Mouse (Mus musculus) lung, postnatal 0 days (tissue): Measurements from ENCODE around the gene Acot6. TPM values are rescaled to one million over a fixed set of nuclear protein-coding genes. Genes with fewer than 3 reads are reported as not detected.

Source experiments
- ATAC-seq: fragments of 200-750 bp; cut with Nextera tagmentation; 2 replicates; pipeline ENCODE4 v1.8.0; 2017; ENCODE audit warnings: moderate library complexity
- DNase-seq: peaks from one replicate; pipeline ENCODE4 v3.0.0-alpha.2; 2016; ENCODE audit warnings: low spot score
- H3K27ac ChIP-seq: fragments of 300-500 bp; sonication (generic); 2 replicates; pipeline ENCODE4 v1.5.1; 2014; ENCODE audit warnings: antibody characterized with exemption, mild to moderate bottlenecking, low read length, mixed read lengths
- H3K27me3 ChIP-seq: fragments of 300-500 bp; sonication (generic); replicated peaks from 2 replicates; pipeline ENCODE4 v1.6.1; 2014; ENCODE audit warnings: low read length, mixed read lengths; ENCODE audit not compliant: insufficient read depth
- H3K36me3 ChIP-seq: fragments of 300-500 bp; sonication (generic); 2 replicates; pipeline ENCODE4 v1.6.1; 2014; ENCODE audit warnings: low read length, mixed read lengths; ENCODE audit not compliant: insufficient read depth
- H3K4me1 ChIP-seq: fragments of 300-500 bp; sonication (generic); 2 replicates; pipeline ENCODE4 v1.6.1; 2014; ENCODE audit warnings: antibody characterized with exemption, low read depth, low read length, mixed read lengths; ENCODE audit not compliant: insufficient read depth
- H3K4me2 ChIP-seq: fragments of 300-500 bp; sonication (generic); replicated peaks from 2 replicates; pipeline ENCODE4 v1.6.1; 2014; ENCODE audit warnings: low read depth, mild to moderate bottlenecking, low read length, moderate library complexity, mixed read lengths
- H3K4me3 ChIP-seq: fragments of 300-500 bp; sonication (generic); 2 replicates; pipeline ENCODE4 v1.5.1; 2014; ENCODE audit warnings: low read depth, low read length
- H3K9ac ChIP-seq: fragments of 300-500 bp; sonication (generic); replicated peaks from 2 replicates; pipeline ENCODE4 v1.6.1; 2014; ENCODE audit warnings: low read depth, mild to moderate bottlenecking
- H3K9me3 ChIP-seq: fragments of 300-500 bp; sonication (generic); 2 replicates; pipeline ENCODE4 v1.6.1; 2016; ENCODE audit warnings: low read length, mixed read lengths
- CTCF ChIP-seq: IDR thresholded peaks from 2 replicates; pipeline ENCODE4 v1.5.1; 2016; ENCODE audit warnings: antibody characterized with exemption, mild to moderate bottlenecking
- EP300 ChIP-seq: IDR thresholded peaks from 2 replicates; pipeline ENCODE4 v1.6.1; 2016; ENCODE audit warnings: antibody characterized with exemption, mild to moderate bottlenecking, control low read depth
- WGBS: fragments of 180-500 bp; shearing (Covaris S2); extraction: QIAGEN DNeasy Blood & Tissue Kit; methylation state at CpG from one replicate; pipeline ENCODE4 v1.1.7; 2014; 5-methylcytosine and 5-hydroxymethylcytosine counted together
- polyA plus RNA-seq: library from polyadenylated mRNA; unstranded; fragments of >200 nt; fragmentation: Nextera tagmentation; extraction: Ambion mirVana; gene quantifications from 2 replicates; pipeline ENCODE4 v1.2.1, GENCODE M21; 2015

The Acot6 gene
- polyA plus RNA-seq, 1 experiment from 2014 or later: 1.1 TPM

DNA sequence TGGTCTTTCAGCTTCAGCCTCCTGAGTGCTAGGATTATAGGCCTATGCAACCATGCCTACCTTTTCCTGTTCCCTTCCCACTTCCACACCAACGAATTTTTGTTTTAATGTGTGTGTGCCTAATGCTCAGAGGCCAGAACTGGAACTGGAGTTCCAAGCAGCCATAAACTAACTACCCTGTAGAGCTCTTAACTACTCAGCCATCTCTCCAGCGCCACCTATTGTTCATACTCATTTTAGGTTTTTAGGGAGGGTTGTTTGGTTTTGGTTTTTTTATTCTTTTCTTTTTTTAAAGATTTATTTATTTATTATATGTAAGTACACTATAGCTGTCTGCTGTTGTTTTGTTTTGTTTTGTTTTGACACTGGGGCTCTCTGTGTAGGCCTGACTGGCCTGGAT is 39.5 kb upstream of the Acot6 start:
- Histone ChIP-seq H3K27me3 (no peaks in the 10 kb centered on the region), H3K9me3 (no peaks in the 10 kb centered on the region), H3K4me1 (no peaks in the 10 kb centered on the region), H3K4me2 (no peak overlapping the region), H3K27ac (no peak overlapping the region), H3K9ac (no peak overlapping the region), H3K36me3 (no peaks in the 10 kb centered on the region), H3K4me3 (no peak overlapping the region)
- WGBS: 25% methylated on average over 2 of the region's 2 CpGs
- DNase-seq: peak; percentile 69
- ATAC-seq: no peak
- TF ChIP-seq EP300 (no peak), CTCF (peak; percentile 69)

DNA sequence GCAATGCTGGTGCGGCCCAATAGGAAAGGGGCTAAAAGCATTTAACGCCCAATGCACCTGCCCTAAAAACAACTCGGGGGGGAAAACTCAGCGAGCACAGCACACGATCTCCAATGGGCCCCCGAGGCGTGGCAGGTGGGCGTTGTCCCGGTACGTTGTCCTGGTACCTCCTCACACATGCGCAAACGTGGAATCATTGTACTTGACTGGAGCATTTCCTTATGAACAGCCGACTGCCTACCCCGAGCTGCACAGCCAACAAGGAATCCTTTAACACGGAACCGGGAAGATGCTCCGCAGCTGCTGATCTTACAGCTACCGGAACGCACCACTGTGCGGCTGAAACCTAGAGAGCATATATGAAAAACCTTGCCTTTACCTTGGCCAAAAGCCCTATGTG is 38.1 kb upstream of the Acot6 start:
- WGBS: 92% methylated on average over 20 of the region's 20 CpGs
- no peaks in the 10 kb centered on the region for H3K27me3 ChIP-seq
- H3K4me2 ChIP-seq: no peak overlapping the region
- H3K9ac ChIP-seq: no peak overlapping the region
- no peak overlapping the region for H3K27ac ChIP-seq
- no peak overlapping the region for H3K4me3 ChIP-seq
- no peak for ATAC-seq
- DNase-seq: no peak
- H3K4me1 ChIP-seq: no peaks in the 10 kb centered on the region
- H3K36me3 ChIP-seq: no peaks in the 10 kb centered on the region
- H3K9me3 ChIP-seq: no peaks in the 10 kb centered on the region
- TF ChIP-seq EP300 (no peak), CTCF (no peak)

DNA sequence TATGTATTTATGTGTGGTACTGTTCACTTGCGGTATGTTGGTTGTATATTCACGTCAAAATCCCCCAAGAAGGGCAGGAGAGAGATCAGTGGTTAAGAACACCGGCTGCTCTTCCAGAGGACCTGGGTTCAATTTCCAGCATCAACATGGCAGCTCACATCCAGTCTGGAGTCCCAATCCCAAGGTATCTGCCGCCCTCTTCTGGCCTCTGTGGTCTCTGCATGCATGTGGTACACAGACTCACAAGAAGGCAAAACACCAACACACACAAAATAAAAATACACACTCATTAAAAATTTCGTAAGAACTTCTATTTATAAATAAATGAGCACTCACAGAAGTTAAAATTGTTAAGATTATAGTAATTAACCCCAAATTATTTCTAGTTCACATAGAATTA is 37.2 kb upstream of the Acot6 start:
- no peaks in the 10 kb centered on the region for H3K4me1 ChIP-seq
- WGBS: 73% methylated on average over 5 of the region's 5 CpGs
- H3K9ac ChIP-seq: no peak overlapping the region
- TF ChIP-seq CTCF: peak; percentile 50
- TF ChIP-seq EP300: no peak
- H3K27ac ChIP-seq: no peak overlapping the region
- DNase-seq: no peak
- no peaks in the 10 kb centered on the region for H3K36me3 ChIP-seq
- no peaks in the 10 kb centered on the region for H3K9me3 ChIP-seq
- ATAC-seq: no peak
- no peak overlapping the region for H3K4me3 ChIP-seq
- H3K27me3 ChIP-seq: 0 out of 2 replicates have a peak, but pooled peaks cover under 1% of the 10 kb centered on the region
- H3K4me2 ChIP-seq: no peak overlapping the region

DNA sequence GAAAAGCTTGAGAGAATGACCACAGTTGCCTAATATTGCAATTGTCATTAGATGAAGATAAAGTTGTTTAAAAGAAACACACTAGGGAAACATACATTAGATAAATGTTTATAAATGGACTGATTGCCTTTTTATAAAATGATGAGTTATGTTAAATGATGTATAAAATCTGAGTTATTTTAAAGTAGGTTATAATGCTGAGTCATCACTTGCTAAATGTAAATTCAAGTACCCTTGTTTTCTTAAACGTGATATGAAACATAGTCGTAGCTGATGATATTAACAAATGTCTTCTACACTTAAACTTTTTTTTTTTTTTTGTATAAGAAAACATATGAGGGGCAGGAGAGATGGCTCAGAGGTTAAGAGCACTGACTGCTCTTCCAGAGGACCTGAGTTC is 36.6 kb upstream of the Acot6 start:
- no peak overlapping the region for H3K9ac ChIP-seq
- DNase-seq (no peak), ATAC-seq (no peak)
- TF ChIP-seq EP300 (no peak), CTCF (no peak)
- 66% methylated on average over 2 of the region's 2 CpGs for WGBS
- no peak overlapping the region for H3K4me2 ChIP-seq
- H3K9me3 ChIP-seq: no peaks in the 10 kb centered on the region
- H3K4me3 ChIP-seq: no peak overlapping the region
- H3K36me3 ChIP-seq: no peaks in the 10 kb centered on the region
- no peak overlapping the region for H3K27ac ChIP-seq
- H3K27me3 ChIP-seq: 0 out of 2 replicates have a peak, but pooled peaks cover 5% of the 10 kb centered on the region
- no peaks in the 10 kb centered on the region for H3K4me1 ChIP-seq

DNA sequence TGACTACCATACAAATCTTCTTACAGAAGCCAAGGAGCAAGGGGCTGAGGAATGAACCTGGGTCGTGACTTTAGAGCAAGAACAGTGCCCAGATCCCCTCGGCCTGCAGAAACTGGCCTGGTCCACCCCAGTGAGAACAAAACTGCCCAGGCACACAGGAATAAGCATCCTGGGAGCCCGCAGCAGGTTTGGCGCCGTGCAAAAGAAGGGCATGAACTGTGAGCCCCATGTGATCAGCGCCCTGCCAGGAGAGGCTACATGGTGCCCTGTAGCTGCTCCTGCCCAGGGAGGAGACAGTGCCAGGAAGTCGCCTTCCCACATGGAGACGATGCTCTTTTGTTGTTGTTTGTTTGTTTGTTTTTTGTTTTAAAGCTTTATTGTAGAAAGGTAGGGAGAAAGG is 35.8 kb upstream of the Acot6 start:
- Histone ChIP-seq H3K9me3 (no peaks in the 10 kb centered on the region), H3K4me1 (no peaks in the 10 kb centered on the region), H3K27me3 (0 out of 2 replicates have a peak, but pooled peaks cover 8% of the 10 kb centered on the region), H3K36me3 (no peaks in the 10 kb centered on the region), H3K4me2 (no peak overlapping the region), H3K9ac (no peak overlapping the region), H3K27ac (no peak overlapping the region), H3K4me3 (no peak overlapping the region)
- WGBS: 72% methylated on average over 8 of the region's 8 CpGs
- DNase-seq: no peak
- ATAC-seq: no peak
- TF ChIP-seq EP300 (no peak), CTCF (no peak)

DNA sequence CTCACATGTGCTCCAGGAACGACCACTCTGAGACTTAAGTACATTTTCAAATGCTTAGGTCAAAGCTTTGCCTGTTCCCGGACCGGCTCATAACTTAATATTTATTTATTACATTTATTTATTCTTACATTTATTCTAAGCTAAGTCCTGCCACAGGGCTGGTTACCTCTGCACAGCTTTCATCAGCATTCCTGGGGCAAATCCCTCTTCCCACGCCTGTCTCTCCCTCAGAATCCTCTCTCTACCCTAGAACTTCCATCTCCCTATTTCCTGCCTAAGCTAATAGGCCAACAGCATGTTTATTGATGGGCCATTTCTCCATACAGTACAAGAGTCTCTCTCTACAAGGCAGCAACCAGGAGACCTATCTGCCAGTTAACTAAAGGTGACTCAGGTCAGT is 32.7 kb upstream of the Acot6 start:
- no peaks in the 10 kb centered on the region for H3K9me3 ChIP-seq
- no peak overlapping the region for H3K9ac ChIP-seq
- H3K4me3 ChIP-seq: no peak overlapping the region
- no peak overlapping the region for H3K4me2 ChIP-seq
- 0 out of 2 replicates have a peak, but pooled peaks cover 8% of the 10 kb centered on the region for H3K27me3 ChIP-seq
- WGBS: 68% methylated on average over 4 of the region's 4 CpGs
- no peaks in the 10 kb centered on the region for H3K36me3 ChIP-seq
- no peak for ATAC-seq
- no peaks in the 10 kb centered on the region for H3K4me1 ChIP-seq
- no peak overlapping the region for H3K27ac ChIP-seq
- no peak for TF ChIP-seq EP300
- no peak for TF ChIP-seq CTCF
- DNase-seq: no peak

DNA sequence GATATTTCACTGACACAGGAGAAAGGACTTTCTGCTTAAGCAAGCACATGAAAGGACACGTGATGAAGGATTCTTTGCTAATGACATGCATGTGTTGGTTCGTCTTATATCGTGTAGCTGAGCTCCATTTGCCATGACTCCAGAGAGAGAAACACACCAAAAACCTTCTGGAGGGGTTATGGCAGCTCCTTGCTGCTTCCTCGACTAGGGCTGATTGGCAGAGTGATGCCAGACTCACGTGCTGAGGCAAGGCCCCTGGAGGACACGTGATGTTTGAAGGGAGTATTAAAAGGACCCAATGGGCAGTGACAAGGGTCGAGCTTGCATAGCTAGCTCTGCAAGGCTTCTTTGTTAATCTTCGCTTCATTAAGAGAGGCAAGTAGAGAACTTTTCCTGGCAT is 32.2 kb upstream of the Acot6 start:
- Histone ChIP-seq H3K4me2 (no peak overlapping the region), H3K27ac (no peak overlapping the region), H3K9me3 (no peaks in the 10 kb centered on the region), H3K4me3 (no peak overlapping the region), H3K4me1 (no peaks in the 10 kb centered on the region), H3K27me3 (0 out of 2 replicates have a peak, but pooled peaks cover 8% of the 10 kb centered on the region), H3K36me3 (no peaks in the 10 kb centered on the region), H3K9ac (no peak overlapping the region)
- ATAC-seq (no peak), DNase-seq (no peak)
- no peak for TF ChIP-seq EP300
- TF ChIP-seq CTCF: no peak
- WGBS: 58% methylated on average over 8 of the region's 8 CpGs
